Mouse (Mus musculus) hematopoietic stem cell, adult 5-6 weeks (primary cell): ENCODE results near the gene Bcam. TPM values are rescaled to one million over a fixed set of nuclear protein-coding genes. Genes with fewer than 3 reads are reported as not detected.
A peak's percentile ranks its signal among the peaks of the same experiment; 100 is the strongest.

Experiments
- ATAC-seq, 2 experiments: fragments of 125-278 bp in 1 of 2; replicated peaks in 1 of 2; 2 replicates each; pipeline ENCODE4 v1.8.0; 2016 to 2017; ENCODE audit warnings: inconsistent platforms in 2 of 2, mild to moderate bottlenecking in 2 of 2, moderate number of reproducible peaks in 2 of 2, low read depth in 1 of 2, moderate TSS enrichment in 1 of 2; ENCODE audit not compliant: low FRiP score in 2 of 2, poor library complexity in 2 of 2, severe bottlenecking in 2 of 2, insufficient read depth in 1 of 2, low TSS enrichment in 1 of 2
- total RNA-seq: library from RNA; stranded (forward); fragments of 172-1452, 232-1000 nt; gene quantifications from 2 replicates; pipeline ENCODE4 v1.2.3, GENCODE M21; 2017

The Bcam gene
- total RNA-seq, 1 experiment from 2014 or later: 4.2 TPM

DNA sequence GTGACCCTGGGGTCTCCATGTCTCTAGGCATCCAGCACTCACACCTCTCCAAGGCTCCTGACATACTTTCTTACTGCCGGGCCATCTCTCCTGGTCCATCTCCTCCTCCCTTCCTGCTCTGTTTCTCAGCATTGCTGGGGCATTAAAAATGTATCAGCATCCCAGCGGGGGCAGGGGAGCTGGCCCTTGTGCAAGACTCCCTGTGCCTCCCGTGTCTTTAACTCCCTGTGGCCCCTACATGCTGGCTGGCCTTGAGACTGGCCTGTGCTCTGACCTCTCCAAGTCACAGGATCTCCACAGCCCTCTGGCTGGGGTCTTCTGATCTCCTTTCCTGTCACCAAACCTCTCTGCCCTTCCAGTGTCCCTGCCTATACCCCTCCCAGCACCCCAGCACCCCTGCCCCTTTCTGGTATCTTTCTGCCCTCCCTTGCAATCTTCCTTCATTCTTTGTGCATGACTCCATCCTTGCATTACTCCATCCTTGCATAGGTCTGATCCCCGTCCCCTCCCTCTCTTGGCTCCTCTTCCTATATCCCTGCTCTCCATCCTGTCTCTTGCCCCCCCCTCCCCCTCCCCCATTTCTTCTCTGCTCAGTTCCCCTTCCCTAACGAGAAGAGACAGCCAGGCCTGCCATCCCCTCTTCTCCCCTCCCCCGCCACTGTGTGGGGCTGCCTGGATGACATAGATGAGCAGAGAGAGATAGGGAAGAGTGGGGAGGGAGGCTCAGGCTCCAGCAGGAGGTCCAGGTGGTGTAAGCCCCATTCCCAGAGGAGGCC lies 24.2 kb downstream of the Bcam start:
- no peak for ATAC-seq

DNA sequence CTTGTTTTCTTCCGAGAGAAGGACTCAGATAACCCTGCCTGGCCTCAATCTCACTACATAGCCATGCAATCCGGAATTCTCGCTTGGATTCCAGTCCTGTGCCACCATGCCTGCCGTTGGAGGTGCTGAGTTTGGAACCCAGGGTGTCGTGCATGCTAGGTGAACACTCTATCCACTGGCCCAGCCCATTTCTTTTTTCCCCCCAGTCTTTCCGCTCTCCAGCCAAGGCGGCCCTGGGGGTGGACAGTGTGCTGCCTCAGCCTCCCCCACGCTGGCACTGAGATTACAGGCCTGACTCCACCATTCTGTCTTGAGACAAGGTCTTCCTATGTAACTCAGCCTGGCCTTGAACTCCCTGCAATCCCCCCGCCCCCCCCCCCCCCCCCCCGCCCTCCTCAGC lies 24.8 kb downstream of the Bcam start:
- no peak for ATAC-seq

DNA sequence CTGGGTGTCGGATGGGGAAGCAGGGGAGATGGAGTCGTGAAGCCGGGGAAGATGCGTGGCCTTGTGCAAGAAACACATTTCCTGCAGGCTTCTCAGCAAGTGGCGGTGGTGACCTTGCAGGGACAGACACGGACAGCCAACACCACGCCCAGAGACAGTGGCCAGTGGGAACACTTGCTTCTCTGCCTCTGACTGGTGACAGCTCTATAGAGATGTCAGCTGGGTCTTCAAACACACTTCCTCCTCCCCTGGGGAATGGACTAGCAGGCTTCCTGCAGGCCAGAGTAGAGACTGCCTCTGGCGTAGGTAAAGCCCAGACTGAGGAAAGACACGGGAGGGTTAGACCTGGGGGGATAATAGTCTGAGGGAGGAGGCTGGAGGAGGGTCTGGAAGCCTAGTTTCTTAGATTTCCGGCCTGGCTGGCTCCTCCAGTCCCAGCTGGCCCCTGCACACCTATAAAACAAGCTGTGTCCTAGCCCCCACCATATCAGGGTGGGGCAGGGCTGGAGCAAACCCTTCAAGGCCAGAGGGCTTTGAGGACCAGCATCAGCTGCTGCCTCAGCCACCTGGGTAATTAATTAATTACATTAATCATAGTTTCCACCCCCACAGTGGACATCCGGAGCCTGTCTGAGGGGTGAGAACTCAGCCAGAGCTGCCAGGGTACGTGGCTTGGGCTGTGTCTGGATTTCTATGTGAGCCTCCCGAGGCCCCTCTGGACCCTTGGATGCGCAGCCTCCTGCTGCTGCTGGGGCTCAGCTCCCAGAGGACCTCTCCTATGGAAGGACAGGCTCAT lies 26.0 kb downstream of the Bcam start:
- peak; percentile 18; a peak in 3 of 4 replicates for ATAC-seq

DNA sequence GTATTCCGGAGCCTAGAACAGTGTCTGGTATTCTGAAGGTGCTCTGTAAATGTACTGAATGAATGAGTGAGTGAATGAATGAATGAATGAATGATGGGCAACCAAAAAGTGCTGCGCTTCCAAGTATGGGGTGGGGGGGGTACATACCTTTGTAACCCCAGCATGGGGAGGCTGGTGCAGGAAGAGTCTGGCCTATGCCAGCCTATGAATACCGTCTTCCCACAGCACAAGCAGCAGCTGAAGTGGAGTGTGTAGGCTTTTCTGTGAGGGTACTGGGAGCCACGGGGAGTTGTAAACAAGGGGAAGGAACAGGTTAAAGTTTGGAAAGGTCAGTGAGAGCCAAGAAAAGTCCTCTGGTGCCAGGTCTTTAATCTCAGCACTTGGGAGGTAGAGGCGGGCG lies 27.0 kb downstream of the Bcam start:
- no peak for ATAC-seq

DNA sequence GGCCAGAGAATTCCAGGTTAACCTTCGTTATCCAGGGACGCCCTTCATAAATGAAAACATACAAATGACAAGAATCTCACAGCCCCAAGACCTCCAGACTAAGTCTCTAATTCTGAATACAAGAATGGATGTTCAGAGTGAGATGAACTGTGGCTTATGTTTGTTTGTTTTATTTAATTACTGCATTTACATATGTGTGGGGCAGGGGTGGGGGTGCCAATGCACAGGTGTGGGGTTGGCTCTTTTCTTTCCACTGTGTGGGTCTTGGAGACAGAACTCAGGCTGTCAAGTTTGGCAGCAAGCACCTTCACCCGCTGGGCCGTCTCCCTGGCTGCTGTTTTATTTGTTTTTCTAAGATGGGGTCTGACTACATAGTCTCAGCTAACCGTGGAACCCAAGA lies 28.3 kb downstream of the Bcam start:
- no peak for ATAC-seq

DNA sequence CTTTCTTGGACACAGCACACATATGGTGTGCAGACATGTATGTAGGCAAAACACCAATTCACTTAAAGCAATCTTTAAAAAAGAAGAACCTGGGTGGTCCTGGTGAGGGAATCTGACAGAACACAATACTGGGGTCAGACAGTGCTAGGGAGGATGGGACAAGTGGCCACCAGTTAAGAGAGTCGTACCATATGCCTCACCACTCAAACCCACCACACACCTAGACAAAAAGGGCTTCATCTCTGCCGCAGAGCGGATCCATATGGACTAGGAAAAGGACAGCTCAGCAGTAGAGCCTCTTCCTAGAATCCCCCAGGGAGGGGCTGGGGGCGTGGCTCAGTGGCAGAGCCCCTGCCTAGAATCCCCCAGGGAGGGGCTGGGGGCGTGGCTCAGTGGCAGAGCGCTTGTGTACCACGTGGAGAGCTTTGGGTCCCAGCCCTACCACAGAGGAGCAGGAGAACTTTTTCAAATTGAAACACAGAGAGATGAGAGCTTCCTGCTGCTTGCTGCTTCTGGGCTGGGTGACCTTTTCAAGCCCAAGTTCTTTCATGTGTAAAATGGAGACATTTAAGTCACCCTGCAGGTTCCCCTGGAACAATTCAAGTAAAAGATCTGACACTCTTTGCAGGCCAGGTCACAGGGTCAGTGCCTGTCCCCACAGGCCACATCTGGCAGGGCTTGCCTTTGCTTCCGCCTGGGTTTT lies 29.3 kb downstream of the Bcam start:
- no peak for ATAC-seq

DNA sequence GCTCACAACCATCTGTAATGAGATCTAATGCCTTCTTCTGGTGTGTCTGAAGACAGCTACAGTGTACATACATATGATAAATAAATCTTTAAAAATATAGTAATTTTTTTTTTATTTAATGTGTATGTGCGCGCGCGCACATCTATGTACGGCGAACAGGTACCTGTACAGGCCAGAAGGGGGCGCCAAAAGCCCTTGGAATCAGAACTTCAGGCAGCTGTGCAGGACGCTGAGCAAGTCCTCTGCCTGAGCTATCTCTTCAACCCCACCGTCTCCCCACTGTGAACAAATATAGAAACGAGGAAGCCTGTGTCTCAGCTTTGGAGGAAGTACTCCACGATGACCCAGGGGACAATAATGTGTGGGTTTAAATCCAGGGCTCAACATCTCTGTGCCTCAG lies 30.5 kb downstream of the Bcam start:
- no peak for ATAC-seq

DNA sequence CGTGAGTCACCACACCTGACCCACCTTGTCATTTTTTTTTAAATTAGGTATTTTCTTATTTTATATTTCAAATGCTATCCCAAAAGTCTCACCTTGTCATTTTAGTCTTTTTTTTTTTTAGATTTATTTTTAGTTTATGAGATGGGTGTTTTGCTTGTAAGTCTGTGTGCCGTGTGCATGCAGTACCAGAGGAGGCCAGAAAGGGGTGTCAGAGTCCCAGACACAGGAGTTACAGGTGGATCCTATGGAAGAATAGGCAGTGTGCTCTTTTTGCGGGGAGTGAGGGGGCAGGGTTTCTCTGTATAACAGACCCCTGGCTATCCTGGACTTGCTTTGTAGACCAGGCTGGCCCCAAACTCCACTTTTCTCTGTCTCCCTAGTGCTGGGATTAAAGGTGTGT lies 32.0 kb downstream of the Bcam start:
- ATAC-seq: no peak

DNA sequence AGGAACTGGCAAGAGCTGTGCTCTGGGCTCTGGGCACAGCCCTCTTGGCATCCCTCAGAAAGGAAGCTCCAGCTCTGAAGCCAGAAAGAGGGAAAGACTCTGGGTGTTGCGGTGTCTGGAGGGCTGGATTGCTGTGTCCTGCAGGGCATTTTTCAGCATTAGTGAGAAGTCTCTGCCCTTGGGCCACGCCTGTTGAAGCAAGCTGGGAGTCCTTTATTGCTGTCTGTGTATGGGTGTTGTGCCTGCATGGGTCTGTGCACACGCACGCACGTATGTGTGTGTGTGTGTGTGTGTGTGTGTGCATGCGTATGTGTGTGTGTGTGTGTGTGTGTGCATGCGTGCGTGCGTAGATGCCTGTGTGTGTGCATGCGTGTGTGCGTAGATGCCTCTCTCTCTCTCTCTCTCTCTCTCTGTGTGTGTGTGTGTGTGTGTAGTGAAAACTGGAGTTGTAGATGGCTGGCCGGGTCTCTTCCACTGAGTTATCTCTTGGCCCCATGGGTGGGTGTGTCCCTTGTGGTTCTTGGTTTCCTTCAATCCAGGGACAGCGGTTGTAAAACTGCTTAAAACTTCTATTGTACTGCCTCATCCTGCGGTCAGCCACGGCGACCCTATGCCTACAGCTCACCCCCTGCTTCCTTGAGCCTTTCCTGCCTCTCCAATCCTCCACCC lies 34.3 kb downstream of the Bcam start:
- ATAC-seq: peak; percentile 72 to 75

DNA sequence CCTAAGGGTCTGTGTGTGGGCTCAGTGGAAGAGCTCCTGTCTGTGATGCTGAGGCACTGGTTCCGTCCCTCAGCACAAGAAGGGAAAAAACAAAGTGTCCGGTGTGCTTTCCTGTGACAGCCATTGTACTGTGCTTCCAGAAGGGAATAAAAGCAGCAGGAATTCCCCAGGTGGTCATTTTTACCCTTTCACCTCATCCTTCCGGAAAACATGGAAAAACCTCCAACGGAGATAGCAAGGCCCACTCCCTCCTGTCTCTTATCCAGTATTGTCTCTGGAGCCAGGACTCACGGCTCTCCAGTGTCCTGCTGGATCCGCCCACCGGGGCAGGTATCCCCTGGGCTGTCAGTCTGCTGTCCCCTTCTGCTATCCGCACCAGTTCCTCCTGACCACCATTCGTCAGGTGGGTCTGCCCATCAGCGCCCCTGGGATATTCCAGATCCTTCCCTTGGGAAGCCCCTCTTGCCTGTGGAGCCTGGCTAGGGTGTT lies 36.6 kb downstream of the Bcam start:
- no peak for ATAC-seq

DNA sequence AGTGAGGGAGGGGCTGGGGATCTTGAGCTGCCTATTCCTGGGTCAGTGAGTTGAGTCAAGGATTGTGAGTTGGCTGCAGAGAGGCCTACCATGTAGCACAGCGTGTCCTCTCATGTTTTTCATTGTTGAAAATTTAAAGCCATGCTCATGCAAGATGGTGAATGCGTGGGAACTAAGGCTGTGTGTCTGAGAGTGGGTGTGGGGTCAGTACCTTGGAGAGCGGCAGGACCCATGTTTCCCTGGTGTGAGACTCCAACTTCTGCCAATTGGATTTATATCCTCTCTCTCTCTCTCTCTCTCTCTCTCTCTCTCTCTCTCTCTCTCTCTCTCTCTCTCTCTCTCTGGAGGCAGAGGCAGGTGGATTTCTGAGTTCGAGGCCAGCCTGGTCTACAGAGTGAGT lies 44.3 kb downstream of the Bcam start:
- no peak for ATAC-seq

DNA sequence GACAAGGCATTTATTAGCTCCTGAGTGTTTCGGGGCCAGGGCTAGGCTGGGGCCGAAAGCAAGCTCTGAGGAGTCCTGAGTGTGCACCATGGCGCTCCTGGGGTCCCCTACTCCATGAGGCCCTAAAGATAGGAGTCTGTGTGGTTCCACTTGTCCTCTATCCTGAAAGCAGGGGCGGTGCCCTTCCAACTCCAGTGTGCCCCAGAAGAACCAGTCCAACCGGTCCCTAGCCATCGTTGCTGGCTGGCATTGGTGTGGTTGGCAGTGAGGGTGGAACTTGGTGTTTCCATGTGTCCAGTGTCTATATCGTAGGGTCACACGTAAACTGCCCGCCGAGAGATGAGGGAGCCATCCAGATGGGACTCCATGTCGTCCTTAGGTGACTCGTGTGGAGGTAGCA lies 46.6 kb downstream of the Bcam start:
- ATAC-seq: no peak

DNA sequence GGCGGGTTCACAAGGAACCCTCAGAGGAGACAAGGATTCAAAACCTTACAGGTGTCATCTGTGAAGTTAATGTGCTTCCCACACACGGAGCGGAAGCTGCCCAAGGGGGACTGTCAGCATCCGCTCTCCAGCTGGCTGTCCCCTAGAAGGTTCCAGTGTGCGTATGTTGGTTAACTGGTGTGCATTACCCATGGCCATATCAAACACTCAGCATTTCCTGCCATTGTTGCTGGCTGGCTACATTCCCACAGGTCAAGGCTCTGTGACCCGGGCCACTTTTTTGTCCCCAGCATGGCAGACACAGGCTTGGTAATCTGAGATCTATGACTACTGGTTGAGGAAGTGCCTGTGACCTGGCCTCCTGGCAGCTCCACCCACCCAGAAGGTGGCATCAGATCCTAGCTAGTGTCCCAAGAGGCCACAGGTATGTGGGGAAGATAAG lies 48.0 kb downstream of the Bcam start:
- ATAC-seq: no peak

DNA sequence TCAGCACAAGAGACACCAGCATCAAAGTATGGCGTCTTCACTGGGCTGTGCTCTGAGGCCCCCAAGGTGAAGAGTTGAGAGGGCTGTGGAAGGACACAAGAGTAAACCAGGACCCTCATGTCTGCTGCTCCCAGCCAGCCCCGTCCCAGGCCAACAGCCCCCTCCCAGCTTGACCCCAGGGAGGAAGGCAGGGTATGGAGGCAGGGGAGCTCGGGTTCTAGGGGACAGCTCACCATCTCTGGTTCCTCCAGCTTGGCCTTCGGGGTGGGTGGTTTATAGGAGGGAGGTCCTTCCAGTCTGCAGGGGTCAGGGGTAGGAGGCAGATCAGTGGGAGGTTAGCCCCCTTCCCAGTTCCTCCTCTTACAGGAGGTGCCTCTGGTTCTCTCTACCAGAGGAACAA lies 51.6 kb downstream of the Bcam start:
- ATAC-seq: no peak

DNA sequence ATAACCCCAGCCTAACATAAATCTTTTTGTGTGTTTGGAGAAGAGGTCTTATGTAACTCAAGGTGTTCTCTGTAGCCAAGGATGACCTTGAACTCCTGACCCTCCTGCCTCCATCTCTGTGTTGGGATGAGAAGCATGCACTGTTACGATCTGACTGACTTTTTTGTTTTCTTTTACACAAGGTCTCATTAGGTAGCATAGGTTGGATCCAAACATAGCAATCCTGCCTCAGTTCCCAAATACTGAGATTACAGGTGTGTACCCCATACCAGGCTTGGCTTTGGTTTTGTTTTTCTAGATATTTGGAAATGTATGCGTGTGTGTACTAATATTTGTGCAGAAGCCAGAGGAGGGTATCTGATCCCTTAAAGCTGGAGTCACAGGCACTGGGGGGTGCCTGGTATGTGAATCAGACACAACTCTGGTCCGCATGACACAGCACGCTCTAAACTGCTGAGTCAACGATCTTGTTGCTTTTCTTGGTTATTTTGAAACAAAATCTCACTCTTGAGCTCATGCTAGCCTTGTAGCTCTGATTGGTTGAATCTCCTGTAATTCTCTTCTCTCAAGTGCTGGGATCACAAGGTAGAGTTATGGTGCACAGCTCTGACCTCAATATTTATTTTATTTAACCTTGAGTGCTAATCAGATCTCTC lies 52.4 kb downstream of the Bcam start:
- ATAC-seq: no peak

DNA sequence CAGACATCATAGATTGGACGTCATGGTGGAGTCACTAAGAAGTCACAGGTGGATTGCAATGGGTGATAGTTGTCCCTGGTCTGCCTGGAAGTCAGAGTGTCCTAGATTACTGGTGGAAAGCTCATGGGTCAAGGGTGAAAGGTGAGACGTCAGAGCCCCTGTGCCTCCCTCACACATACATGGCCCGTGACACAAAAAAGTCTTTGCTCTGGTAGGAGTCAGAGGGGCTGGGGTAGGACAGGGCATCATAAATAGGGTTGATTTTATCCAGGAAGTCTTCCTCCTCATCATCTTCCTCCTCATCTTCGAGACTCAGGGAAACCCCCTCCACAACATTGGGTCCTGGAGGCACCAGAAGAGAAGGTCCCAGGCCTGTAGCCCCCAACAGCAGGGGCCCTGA lies 53.5 kb downstream of the Bcam start:
- ATAC-seq: no peak

DNA sequence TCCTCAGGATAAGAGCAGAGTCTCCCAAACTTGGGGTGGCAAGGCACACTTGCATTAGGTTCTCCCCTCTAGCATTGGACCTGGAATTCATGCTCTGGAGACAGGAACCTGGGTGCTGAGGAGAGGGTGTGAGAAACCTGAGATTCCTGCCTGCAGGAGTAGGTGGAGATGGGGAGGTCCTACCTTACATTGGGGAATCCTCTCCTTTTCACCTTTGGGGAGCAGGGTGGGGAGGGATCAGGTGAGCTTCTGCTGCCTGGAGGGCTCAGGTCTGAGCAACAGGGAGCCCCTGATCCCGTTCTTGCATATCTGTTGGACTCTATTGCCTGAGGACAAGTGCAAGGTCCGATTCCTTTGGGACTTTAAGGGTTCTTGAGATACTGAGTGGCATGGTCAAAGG lies 54.0 kb downstream of the Bcam start:
- ATAC-seq: no peak
